Mouse (Mus musculus) heart, postnatal 25 days (tissue): ENCODE data around the gene Acot12. TPM values are rescaled to one million over a fixed set of nuclear protein-coding genes. Genes with fewer than 3 reads are reported as not detected.
A peak's percentile ranks its signal among the peaks of the same experiment; 100 is the strongest.
"Not testable (repeated sequence)": the region's sequence is repeated elsewhere in the genome, so short reads cannot be mapped to it uniquely, and the experiment has no call there.

Source experiments
- DNase-seq: peaks from one replicate; pipeline ENCODE4 v3.0.0; 2022; ENCODE audit warnings: low spot score
- intact Hi-C: fragments of 180-260 bp; cut with DNase I; formaldehyde crosslinking; loops from one replicate; pipeline ENCODE4 v1.15.1; 2025
- total RNA-seq, 2 experiments: library from RNA; stranded (reverse); gene quantifications; 2 replicates each; pipeline ENCODE4 v1.2.3; 2021

The Acot12 gene
- total RNA-seq, 2 experiments from 2014 or later: not detected

DNA sequence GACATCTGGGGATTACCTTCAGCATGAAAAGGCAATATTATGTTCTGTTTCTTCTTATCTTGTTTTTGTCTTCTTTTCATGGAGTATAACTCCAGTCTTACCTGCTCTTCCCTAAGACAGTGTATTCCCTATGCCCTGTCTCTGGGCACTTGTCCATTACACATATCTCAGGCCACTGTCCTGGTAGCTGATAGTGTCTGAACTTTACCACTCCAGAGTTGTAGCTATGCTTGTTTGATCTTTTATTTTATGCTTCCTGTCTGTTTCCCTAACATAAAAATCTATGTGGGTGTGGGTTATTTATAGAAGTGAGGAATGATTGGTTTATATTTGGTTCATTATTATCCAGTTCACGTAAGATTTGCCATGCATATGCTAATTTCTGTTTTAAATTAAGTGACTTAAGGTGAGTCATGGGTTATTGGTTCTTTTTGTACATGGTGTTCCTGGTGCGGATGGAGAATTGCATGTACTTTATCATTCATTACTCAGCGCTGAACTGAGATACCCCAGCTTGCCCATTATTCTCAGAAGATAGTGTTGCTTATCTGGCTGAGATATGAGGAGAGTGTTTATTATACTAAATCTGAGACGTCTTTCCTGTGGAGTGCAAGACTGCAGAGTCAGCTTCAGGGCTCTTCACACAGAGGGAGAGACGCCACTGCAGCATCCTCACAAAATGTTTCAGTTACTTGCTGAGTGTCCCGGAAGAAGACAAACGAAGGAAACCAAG lies 17.2 kb downstream of the Acot12 start:
- intact Hi-C loops: no loop called here

DNA sequence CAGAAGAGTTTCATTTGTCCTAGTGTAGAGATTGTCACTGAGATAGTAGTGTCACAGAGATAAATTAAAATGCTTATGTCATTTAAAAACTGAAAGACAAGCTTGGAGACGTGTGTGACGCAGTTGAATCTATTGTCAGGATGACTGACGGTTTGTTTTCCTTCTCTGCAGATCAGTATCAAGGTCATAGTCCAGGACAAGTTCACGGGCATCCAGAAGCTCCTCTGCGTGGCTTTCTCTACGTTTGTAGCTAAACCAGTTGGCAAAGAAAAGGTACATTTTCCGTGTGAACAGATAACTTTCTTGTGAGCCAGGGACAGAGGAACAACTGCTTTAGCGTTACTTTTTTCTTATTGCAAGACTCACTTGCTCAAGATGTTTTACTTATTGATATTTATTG lies 18.5 kb downstream of the Acot12 start:
- intact Hi-C loops: no loop called here
- DNase-seq: no peak

More for the DNA sequence above, 17.2 kb downstream of the Acot12 start:
- no peak for DNase-seq

DNA sequence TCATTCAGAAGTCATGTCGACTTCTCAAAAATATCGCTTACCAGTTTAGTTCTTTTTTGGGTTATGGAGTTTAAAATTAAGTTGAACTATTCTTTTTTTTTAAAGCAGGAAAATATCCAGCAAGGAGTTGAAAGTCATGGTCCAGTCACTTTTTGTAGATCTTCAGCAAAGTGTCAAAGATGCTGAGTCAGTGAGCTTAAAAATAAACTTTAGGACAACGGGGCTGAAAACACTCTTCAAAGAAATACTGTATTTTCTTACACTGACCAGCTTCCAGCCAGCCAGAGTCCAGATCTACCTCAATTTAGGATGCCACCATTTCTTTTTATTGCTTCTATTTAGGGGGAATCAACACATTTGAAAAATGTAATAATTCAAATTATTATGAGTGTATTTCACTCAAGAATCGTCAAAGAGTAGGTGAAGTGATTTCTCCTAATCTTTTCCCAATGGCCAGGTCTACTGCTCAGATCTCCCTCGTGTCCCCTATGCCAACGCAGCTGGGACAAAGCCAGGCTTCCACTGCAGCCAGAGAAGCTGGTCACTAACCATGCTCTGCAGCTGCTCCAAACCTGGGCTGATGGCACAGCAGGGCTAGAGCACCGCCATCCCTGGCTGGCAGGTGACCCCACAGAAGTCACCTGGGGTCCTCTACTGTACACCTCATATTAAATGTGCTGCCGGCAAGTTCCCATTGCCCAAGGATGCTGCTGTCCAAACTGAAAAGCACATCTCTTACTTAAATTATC lies 19.2 kb downstream of the Acot12 start:
- no peak for DNase-seq
- intact Hi-C loops: no loop called here

DNA sequence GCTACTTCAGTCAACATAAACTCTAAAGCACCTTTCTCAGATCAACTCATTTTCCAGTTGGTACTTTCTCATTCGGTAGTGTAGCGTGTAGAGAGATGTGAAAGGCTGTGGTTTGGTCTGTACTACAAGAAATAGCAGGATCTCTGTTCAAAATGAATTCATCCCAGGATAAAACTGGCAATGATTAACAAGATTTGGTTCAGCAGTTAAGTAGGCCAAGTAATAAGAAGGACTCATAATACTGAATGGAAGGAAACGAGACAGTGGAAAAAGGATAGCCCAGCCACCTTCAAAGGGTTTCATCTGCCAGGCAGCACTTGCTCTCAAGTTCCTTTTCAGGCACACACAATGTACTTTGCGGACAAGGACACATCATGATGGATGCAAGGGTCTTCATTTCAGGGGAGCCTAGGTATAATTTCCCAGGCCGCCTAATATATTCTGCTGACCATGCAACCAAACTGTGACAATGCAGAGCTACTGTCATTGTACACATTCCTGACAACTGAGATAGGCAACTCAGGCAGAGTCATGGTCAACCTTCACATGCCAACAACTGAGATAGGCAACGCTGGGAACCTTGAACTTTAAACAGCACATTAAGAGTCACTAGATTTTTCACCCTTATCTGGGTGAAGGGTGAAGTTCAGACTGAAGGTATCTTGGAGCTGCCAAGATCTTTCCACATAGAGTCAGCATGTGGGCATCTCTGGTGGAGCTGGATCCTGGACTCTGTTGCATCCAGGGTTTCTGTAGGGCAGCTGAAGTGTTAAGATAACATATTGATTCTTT lies 20.5 kb downstream of the Acot12 start:
- intact Hi-C loops: no loop called here
- DNase-seq: no peak

DNA sequence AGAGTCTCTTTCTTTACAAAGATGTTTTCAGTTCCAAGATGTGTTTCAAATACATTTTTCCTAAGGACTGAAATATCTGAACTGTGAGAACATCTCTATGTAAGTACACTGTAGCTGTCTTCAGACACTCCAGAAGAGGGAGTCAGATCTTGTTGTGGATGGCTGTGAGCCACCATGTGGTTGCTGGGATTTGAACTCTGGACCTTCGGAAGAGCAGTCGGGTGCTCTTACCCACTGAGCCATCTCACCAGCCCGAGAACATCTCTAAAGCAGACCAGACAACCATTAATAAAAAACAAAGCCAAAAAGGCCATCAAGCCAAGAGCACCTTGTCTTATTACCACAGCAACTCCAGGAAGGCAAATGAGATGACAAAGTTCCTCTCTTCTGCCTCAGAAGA lies 22.3 kb downstream of the Acot12 start:
- intact Hi-C loops, DNase-seq: not testable (repeated sequence)

DNA sequence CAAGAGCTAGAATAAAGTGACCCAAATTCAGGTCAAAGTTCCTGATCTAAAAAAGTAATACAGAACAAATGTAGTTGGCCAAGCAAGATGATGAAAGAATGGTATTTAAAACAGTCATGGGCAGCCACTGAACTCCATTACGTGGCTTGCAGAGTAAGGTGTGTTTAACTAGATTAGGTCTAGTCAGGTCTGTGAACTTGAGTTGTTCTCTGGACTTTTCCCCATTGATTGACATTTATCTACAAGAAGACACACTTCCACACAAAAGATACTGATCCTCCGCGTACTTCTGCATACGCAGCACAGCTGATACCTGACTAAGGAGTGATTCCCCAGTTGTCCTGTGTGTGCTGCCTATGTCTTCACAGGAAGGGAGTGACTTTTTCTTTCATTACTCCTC lies 24.3 kb downstream of the Acot12 start:
- intact Hi-C loops: no loop called here
- no peak for DNase-seq

DNA sequence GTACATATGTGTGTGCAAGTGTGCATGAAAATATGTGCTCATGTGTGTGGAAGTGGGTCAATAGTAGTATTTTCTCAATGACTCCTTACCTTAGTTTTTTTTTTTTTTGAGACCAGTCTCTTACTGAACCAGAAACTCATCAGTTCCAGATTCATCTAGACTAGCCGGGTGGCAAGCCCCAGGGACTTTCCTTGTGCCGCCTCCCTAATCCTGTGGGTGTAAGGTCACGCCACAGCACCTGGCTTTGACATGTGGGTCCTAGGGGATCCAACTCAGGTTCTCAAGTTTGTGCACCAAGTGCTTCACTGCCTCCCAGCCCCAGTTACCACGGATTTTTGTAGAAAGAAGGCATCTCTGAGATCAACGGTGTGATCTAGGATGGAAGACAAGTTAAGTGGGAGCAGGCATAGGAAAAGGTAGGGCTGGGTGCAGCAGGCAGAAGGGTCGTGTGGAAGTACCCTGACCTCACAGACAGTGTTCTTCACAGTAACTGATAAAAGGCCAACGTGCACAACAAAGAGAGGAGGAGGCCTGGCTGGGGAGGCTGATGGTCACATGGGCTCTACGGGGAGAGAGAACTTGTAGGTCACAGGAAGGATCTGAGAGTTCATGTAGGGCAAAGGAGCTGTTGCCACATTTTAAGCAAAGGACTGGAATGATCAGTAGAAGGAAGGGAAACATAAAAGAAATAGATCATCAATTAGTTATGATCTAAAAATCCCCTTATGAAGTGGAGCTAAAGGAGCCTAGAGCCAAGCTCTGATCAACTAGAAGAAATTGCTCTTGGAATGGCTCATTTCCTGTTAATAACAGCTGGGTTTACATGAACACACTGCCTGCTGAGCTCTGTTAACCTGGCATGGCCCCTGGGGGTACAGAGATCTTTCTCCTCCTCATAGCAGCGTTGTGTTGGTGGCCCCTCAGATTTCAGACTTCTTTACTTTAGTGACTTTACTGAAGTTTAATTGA lies 27.7 kb downstream of the Acot12 start:
- DNase-seq: no peak
- intact Hi-C loops: no loop called here

DNA sequence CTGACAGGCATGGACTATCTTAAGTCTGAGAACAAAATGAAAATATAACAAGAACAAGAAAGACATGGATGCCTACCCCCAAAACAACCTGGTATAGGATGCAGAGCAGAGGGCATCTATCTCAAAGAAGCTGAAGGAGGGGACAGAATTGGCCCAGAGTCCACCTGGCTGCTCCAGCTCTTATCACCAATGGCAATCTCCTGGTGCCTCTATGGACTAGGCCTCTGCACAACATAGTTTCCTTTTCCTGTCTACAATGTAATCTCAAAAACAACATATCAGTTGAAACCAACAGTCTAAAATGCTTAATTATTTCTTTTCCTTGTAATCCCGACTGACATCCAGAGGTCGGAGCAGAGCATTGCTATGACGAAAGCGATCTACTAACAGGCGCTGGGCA lies 36.8 kb downstream of the Acot12 start:
- DNase-seq: no peak
- intact Hi-C loops: no loop called here

DNA sequence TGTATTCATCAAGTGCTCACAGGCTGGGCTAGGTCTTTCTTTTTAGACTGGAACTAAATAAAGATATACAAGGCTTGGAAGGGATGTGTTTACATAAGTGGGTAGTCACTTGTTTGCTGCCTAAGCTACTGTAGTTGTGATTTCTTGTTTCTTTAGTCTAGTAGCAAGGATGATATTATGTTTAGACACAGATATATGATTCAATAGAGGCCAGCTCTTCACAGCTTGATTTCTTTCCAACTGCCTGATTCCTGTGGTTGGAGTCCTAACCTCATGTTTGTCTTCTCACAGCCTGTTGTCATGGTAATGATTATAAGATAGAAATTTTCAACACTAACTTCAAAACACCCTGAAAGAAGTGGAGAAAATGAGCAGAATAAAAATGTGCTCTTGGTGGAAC lies 38.6 kb downstream of the Acot12 start:
- DNase-seq: no peak
- intact Hi-C loops: no loop called here

DNA sequence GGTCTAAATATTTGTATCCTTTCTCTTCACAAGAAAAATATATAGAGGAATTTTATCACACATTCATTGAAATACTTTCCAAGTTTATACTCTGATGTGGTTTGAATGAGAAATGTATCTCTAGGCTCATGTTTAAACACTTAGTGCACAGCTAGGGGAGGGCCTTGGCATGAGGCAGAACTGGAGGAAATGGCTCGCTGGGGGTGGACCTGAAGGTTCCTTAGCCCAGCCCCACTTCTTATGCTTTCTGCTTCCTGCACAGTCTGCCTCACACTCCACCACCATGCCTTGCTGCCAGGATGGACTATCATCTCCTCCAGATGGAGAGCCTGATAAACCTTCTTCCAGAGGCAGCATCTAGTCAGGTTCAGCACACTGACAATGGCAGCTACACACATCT lies 50.7 kb downstream of the Acot12 start:
- intact Hi-C loops: no loop called here
- no peak for DNase-seq

DNA sequence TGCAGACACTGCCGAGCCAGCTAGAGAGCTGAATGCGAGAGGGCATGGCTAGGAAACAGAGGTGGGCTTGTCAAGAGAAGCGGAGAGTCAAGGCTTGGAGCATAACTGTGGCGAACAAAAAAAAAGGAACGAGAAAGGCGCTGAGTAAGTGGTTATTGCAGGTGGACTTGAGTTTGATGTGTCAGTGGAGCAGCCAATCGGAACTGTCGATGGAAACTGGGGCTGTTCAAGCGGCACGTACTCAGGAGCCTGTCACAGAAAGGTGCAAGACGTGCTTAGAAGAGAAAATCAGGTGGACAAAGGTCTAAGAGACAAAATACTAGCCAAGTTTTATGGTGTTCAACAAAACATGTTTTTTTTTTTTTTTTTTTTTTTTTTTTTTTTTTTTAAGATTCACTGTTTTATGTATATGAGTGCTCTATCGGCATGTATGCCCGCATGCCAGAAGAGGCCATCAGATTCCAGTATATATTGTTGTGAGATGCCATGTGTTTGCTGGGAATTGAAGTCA lies 53.7 kb downstream of the Acot12 start:
- DNase-seq: no peak
- intact Hi-C loops: no loop called here

DNA sequence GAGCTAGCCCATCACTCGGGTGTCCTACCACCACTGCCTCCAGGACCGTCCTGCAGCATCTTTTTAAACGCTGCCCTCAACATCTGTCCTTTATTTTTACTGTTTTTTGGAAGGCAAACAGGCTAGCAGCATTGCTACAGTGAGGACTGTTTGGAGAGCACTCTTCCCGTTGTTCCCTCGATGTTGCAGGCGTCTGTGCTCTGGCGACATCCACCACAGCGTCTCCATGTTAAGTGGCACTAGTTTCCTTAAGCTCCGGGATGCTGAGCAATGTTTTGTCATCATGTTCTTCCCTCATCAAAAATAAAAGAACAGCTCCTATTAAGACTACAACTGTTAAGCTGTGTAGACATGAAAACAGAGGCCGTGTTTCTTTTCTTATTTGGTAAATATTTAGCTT lies 54.3 kb downstream of the Acot12 start:
- DNase-seq: no peak
- intact Hi-C loops: no loop called here

DNA sequence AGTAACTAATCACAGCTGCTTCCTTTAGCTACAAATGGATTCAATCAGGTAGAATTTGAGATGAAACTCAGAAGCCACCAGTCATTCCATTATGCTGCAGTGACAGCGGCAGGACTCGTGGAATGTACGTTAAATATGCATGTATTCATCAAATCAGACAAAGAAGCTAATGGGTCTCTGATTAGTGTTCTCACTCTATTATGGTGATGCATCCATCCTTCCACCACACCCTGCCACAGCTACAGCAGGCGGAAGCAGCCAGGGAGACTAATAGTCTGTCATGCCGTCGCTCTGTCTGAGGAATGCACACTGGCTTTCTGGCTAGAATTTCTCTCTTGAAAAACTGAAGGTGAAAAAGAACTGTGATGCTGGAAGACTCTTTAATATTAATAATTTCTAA lies 54.7 kb downstream of the Acot12 start:
- intact Hi-C loops: no loop called here
- no peak for DNase-seq

DNA sequence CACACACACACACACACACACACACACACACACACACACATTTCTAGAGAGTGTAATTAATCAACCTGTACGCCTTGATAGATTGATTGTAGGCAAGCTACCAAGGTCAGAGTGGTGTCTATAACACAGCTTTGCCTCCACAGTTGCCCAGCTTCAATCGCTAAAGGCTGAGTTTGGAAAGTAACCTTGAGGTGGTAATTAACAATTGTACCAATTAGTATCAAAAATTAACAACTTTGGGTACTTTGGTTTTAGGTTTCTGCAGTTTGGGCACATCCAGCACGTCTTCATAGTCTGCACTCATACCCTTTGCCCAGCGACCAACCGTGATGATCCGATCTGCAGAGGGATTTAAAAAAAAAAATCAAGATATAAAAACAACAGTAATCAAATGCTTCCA lies 55.6 kb downstream of the Acot12 start:
- intact Hi-C loops: no loop called here
- no peak for DNase-seq

DNA sequence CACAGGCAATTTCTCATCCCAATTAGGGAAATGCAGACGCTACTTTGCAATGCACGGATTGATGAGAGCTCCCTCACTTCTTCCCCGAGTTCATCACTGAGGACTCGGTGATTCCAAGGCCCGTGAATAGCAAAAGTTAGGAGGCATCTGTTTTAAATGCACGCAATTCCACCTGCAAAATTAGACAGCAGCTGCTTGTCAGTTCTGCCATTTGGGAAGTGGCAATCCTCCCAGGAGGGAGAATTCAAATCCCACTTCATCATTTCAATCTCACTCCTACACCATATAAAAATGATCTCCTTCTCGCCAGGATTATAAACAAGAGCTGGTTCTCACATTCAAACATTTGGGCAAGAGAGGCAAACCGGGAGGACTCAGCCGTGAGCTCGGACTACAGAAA lies 56.1 kb downstream of the Acot12 start:
- no peak for DNase-seq
- intact Hi-C loops: no loop called here

DNA sequence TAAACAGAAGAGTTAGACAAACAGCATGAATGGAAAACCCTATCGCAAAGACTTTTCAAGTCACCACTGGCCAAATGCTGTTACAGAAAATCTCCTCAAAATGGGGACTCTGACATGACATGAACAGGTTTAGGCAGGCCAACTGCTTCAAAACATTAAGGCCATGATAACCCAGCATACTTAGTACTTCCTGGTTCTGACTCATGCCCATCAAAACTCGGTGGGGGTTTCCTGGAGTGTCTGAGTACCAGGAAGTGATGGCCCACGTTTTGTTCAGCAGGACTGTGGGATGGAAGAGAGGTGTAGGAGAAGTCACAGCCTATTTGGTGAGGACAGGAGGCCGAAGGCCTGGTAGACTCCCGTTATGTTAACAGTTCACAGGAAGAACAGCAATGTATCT lies 60.4 kb downstream of the Acot12 start:
- no peak for DNase-seq
- intact Hi-C loops: loop anchor here (10.0 kb wide), 1 partner anchor 337 kb away; the partner anchor contains the start of gene Ssbp2

DNA sequence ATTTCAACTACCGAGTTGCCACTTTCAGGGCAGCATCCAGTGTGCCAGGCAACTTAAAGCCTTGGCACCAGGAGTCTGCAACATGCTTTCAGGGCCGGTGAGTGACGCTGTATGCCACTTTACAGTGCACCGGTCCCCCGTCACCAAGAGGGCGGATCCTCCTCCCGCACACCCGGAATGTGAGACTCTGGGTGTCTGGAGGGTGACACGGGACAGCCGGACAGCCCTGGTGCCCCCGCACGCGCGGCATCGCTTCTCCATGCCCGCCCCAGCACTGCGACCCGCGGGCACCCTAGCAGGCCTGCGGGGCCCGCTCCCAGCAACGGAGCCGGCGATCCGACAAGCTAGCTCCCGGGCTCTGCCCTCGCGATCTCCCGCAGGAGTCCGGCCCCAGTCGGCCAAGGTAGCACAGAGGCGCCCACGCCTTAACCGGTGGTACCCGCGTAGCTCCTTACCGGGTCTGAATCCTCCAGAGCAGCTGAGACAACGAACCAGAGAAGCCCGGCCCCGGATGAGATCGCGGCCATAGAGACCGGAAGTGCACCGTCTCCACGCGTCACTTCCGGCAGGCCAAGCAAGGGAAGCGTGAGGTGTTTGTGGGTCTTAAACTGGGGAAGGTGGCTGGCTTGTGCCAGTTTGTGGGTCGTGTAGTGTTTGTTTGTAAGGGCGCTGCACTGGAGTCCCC lies 66.0 kb downstream of the Acot12 start, which contains the start of gene Zcchc9:
TSS of gene Zcchc9 (minus strand) at position 551 of the 685 bp plus-strand sequence.
- DNase-seq: peak; percentile 78
- intact Hi-C loops: loop anchor here (5.0 to 10.0 kb wide), 4 partner anchors 50 to 530 kb away; partner anchors contain the start of gene Ssbp2

DNA sequence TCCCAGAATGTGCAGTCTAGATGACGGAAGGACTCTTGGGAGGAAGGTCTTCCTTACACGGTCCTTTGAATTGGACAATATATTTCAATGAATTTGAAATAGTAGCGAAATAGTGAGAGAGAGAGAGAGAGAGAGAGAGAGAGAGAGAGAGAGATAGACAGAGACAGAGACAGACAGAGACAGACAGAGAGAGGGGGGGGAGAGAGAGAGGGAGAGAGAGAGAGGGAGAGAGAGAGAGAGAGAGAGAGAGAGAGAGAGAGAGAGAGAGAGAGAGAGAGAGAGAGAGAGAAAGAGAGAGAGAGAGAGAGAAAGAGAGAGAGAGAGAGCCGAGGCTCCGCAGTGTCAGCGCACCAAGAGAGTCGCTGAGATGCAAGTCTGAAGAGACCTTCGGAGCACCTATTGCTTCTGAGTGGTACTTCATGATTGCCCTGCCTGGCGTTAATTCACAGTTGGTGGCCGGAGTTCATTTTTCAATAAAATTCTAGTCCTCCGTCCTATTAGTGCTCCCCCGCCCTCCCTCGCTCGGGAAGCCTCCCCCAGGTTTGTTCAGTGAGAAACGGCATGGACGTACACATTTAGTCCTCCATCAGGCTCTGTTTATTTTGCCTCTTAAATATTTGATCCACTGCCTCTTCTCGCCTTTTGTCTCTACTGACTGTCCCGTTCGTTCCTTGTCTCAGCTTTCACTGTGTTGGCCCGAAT lies 66.7 kb downstream of the Acot12 start:
- no peak for DNase-seq
- intact Hi-C loops: loop anchor here (5.0 to 10.0 kb wide), 4 partner anchors 49 to 529 kb away; partner anchors contain the start of gene Ssbp2
